Mouse (Mus musculus) midbrain, embryonic 13.5 days (tissue): ENCODE data around the gene Rgs3. TPM values are rescaled to one million over a fixed set of nuclear protein-coding genes. Genes with fewer than 3 reads are reported as not detected.

Source experiments
- ATAC-seq: fragments of 200-750 bp; cut with Nextera tagmentation; 2 replicates; pipeline ENCODE4 v1.8.0; 2017; ENCODE audit warnings: mild to moderate bottlenecking, moderate TSS enrichment, moderate library complexity
- H3K27ac ChIP-seq: fragments of 300-500 bp; sonication (generic); 2 replicates; pipeline ENCODE4 v1.5.1; 2015; ENCODE audit warnings: inconsistent platforms, mild to moderate bottlenecking, moderate library complexity
- H3K27me3 ChIP-seq: fragments of 300-500 bp; sonication (generic); 2 replicates; pipeline ENCODE4 v1.6.1; 2015; ENCODE audit warnings: mild to moderate bottlenecking, inconsistent platforms
- H3K36me3 ChIP-seq: fragments of 300-500 bp; sonication (generic); 2 replicates; pipeline ENCODE4 v1.6.1; 2015; ENCODE audit warnings: mild to moderate bottlenecking, inconsistent platforms
- H3K4me1 ChIP-seq: fragments of 300-500 bp; sonication (generic); replicated peaks from 2 replicates; pipeline ENCODE4 v1.6.1; 2015; ENCODE audit warnings: inconsistent platforms
- H3K4me2 ChIP-seq: fragments of 300-500 bp; sonication (generic); replicated peaks from 2 replicates; pipeline ENCODE4 v1.6.1; 2015; ENCODE audit warnings: moderate library complexity, mild to moderate bottlenecking, inconsistent platforms
- H3K4me3 ChIP-seq: fragments of 300-500 bp; sonication (generic); replicated peaks from 2 replicates; pipeline ENCODE4 v1.5.1; 2015; ENCODE audit warnings: mild to moderate bottlenecking, inconsistent platforms
- H3K9ac ChIP-seq: fragments of 300-500 bp; sonication (generic); replicated peaks from 2 replicates; pipeline ENCODE4 v1.6.1; 2015; ENCODE audit warnings: mild to moderate bottlenecking, inconsistent platforms
- H3K9me3 ChIP-seq: fragments of 300-500 bp; sonication (generic); 2 replicates; pipeline ENCODE4 v1.6.1; 2016; ENCODE audit warnings: mild to moderate bottlenecking, inconsistent platforms
- WGBS: fragments of 180-500 bp; shearing (Covaris S2); methylation state at CpG from one replicate; pipeline ENCODE4 v1.1.7; 2015; 5-methylcytosine and 5-hydroxymethylcytosine counted together
- polyA plus RNA-seq: library from polyadenylated mRNA; unstranded; fragments of >200 nt; fragmentation: Nextera tagmentation; extraction: Ambion mirVana; gene quantifications from 2 replicates; pipeline ENCODE4 v1.2.1, GENCODE M21; 2015

Rgs3 gene
- polyA plus RNA-seq, 1 experiment from 2014 or later, result 70.0 TPM

DNA sequence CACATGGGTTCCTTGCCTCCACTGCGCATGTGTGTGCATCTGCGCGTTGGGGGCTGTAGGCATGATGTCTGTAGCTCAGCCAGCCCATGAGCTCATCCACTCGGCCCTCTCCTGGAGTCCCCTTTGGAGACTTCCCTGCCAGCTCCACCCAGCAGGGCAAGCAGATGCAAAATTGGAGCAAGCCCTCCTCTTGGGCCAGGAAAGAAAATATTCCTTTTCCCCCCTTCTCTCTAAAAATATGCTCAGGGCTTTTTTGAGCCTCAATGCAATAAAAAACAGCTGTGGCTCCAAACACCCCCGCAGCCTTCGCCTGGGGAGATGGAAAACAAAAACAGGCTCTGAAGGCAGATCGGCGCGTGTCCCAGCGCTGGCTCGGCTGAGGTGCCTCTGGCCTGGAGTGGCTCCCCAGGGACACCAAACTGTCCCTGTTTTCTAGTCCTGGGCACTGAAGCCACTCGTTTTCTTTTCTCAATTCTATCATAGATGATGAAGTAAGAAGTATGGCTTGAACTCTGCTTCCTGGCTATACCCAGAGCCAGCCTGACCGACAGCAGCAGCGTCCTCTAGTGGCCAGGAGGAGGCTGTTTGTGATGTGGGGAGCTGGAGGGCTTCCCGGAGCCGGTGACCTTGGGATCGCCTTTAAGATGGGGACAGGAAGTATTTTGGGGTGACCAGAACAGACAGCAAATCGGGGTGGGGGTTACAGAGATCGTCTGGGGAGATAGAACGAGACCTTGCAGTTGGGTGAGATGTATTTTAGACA, 168.1 kb downstream of the Rgs3 start:
- H3K4me1 ChIP-seq, result 0 out of 2 replicates have a peak, but pooled peaks cover 2% of the 10 kb centered on the region
- no peak overlapping the region; the same call in 1 of the 2 replicates for H3K27ac ChIP-seq
- WGBS, result 83% methylated on average over 20 of the region's 20 CpGs
- H3K36me3 ChIP-seq, result no peaks in the 10 kb centered on the region
- H3K4me3 ChIP-seq, result no peak overlapping the region
- no peaks in the 10 kb centered on the region for H3K27me3 ChIP-seq
- H3K4me2 ChIP-seq, result no peak overlapping the region
- no peak overlapping the region for H3K9ac ChIP-seq
- no peaks in the 10 kb centered on the region; the same call in 1 of the 2 replicates for H3K9me3 ChIP-seq
- ATAC-seq, result 0 out of 2 replicates have a peak, but pooled peaks have one; percentile 43

DNA sequence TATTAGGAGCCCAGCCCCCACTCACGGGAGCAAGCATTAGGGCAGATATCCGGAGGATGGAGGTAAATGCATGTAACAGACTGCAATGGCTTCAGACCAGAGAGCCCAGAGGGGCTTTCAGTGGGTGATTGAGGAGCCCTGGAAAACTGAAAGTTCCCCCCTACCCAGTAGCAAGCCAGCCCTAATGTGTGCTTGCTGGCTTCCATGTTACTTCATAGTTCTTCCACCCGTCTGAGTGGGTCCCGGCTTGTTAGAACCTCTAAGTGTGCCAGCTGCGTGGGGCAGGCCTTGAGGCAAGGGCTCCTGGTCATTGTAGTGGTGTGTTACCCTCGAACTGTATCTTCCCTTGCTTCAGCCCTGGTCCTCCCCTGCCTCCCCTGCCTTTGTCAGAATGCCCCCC, 168.8 kb downstream of the Rgs3 start:
- Histone ChIP-seq H3K27ac (no peak overlapping the region), H3K36me3 (no peaks in the 10 kb centered on the region), H3K27me3 (no peaks in the 10 kb centered on the region), H3K4me1 (0 out of 2 replicates have a peak, but pooled peaks cover 6% of the 10 kb centered on the region), H3K4me3 (no peak overlapping the region), H3K9ac (no peak overlapping the region), H3K9me3 (no peaks in the 10 kb centered on the region; the same call in 1 of the 2 replicates), H3K4me2 (no peak overlapping the region)
- no peak for ATAC-seq
- 83% methylated on average over 6 of the region's 6 CpGs for WGBS

DNA sequence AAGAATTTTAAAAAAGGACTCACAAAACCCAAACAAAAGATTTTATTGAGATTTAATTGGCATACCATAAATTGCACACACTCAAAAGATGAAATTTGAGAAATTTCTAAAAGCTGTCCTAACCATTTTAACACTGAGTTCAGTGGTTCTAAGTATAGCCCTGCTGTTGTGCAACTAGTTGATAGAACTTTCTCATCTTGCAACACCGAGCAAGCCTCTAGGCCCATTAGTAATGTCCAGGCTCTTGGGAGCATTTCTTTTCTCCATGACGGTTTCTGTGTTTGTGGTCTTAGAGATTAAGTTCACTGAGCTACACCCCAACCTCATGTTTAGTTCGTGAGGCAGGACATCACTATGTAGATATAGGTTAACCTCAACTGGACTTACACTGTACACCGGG, 169.5 kb downstream of the Rgs3 start:
- Histone ChIP-seq H3K36me3 (no peaks in the 10 kb centered on the region), H3K9me3 (no peaks in the 10 kb centered on the region; the same call in 1 of the 2 replicates), H3K4me3 (no peak overlapping the region), H3K4me1 (0 out of 2 replicates have a peak, but pooled peaks cover 6% of the 10 kb centered on the region), H3K27ac (no peak overlapping the region), H3K4me2 (no peak overlapping the region), H3K9ac (no peak overlapping the region), H3K27me3 (no peaks in the 10 kb centered on the region)
- WGBS, result 87% methylated on average over 4 of the region's 4 CpGs
- no peak for ATAC-seq

DNA sequence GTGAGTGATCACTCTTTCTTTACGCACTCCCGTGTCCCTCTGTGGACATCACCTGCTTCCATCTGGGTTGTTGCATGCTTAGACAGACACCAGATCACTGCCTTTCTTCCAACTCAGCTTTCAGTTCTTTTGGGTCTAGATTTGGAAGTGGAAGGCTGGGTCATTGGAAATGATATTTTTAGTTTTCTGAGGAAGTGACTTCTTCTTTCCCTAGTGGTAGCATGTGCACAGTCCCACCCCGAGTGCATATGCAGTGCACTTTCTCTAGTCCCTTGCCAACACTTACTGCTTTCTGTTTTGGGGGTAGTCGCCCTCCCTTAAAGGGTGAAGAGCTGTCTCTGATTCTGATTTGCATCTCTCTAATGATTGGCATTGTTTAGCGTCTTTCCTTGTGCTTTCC, 170.3 kb downstream of the Rgs3 start:
- H3K4me3 ChIP-seq, result no peak overlapping the region
- 88% methylated on average over 5 of the region's 5 CpGs for WGBS

DNA sequence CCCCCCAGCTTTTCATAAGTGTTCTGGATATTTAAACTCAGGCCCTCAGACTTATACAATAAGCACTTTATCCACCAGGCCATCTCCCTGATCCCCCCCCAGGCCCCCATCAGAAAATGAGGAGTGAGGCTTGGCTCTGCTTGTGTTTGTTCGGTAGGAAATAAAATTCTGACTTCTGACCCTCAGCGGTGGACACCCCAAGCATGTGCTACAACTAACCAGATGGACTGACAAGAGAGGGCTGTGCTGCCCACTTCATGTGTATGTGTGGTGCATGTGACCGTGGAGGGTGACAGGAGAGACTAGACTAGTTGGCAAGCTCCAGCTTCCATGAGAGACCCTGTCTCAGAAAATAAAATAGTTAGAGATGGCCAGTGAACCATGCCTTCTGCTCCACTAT, 171.2 kb downstream of the Rgs3 start:
- H3K27me3 ChIP-seq, result no peaks in the 10 kb centered on the region
- H3K36me3 ChIP-seq, result no peaks in the 10 kb centered on the region
- 85% methylated on average over 3 of the region's 3 CpGs for WGBS
- no peak for ATAC-seq
- H3K4me3 ChIP-seq, result no peak overlapping the region
- peaks cover 11% of the 10 kb centered on the region; the same call in 1 of the 2 replicates for H3K4me1 ChIP-seq
- H3K27ac ChIP-seq, result no peak overlapping the region
- no peak overlapping the region for H3K4me2 ChIP-seq
- no peak overlapping the region for H3K9ac ChIP-seq
- no peaks in the 10 kb centered on the region for H3K9me3 ChIP-seq

More for the DNA sequence above, 170.3 kb downstream of the Rgs3 start:
- H3K4me2 ChIP-seq, result no peak overlapping the region
- H3K9me3 ChIP-seq, result no peaks in the 10 kb centered on the region; the same call in 1 of the 2 replicates
- H3K4me1 ChIP-seq, result 0 out of 2 replicates have a peak, but pooled peaks cover 6% of the 10 kb centered on the region
- H3K36me3 ChIP-seq, result no peaks in the 10 kb centered on the region
- no peaks in the 10 kb centered on the region for H3K27me3 ChIP-seq
- ATAC-seq, result no peak
- no peak overlapping the region for H3K9ac ChIP-seq
- no peak overlapping the region for H3K27ac ChIP-seq

DNA sequence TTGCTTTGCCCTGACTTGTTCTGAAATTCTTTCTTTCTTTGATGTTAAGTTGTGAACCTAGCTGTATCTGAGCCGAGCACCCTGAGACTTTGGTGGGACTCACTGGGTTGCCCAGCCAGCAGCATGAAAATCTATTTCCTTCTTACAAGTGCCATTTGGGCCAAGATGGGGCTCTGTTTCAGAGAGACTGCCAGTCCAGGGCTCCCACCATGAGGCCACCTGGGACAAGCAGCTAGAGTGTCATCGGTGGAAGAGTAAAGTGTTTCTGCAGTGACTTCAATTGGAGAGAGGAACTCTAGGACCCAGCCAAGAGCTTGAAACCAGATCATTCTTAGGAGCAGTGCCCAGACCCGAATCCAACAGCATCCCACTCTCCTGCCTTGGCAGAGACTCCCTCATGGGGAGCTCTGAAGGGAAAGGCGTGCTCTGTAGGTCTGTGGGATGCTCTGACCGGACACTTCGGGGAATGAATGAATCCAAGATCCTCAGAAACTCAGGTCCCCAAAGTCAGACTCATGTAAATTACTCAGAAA, 171.9 kb downstream of the Rgs3 start:
- Histone ChIP-seq H3K36me3 (no peaks in the 10 kb centered on the region), H3K4me2 (no peak overlapping the region), H3K27me3 (no peaks in the 10 kb centered on the region), H3K9ac (no peak overlapping the region), H3K4me3 (no peak overlapping the region), H3K9me3 (no peaks in the 10 kb centered on the region), H3K27ac (no peak overlapping the region), H3K4me1 (peaks cover 18% of the 10 kb centered on the region)
- ATAC-seq, result no peak
- 89% methylated on average over 6 of the region's 6 CpGs for WGBS

DNA sequence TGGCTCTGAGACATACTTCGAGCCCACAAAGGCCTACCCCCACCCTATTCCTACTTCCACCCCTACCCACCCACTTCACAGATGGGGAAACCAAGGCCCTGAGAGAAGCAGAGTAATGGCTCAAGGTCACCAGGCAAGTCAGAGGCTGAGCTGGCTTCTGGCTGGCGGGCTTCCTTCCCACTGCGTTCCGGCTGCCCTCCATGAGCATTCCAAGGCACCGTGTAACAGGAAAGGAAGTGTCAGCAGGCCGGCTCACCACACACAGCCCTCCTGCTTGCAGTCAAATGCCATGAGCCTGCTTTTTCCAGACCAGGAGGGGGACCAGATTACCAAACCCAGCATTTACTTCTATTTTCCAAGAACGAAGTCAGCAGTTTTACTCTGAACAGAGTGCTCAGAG, 172.4 kb downstream of the Rgs3 start:
- Histone ChIP-seq H3K27ac (no peak overlapping the region), H3K9me3 (no peaks in the 10 kb centered on the region), H3K4me2 (no peak overlapping the region), H3K9ac (no peak overlapping the region), H3K27me3 (no peaks in the 10 kb centered on the region), H3K36me3 (no peaks in the 10 kb centered on the region), H3K4me1 (peaks cover 18% of the 10 kb centered on the region), H3K4me3 (no peak overlapping the region)
- ATAC-seq, result no peak
- 85% methylated on average over 7 of the region's 7 CpGs for WGBS

DNA sequence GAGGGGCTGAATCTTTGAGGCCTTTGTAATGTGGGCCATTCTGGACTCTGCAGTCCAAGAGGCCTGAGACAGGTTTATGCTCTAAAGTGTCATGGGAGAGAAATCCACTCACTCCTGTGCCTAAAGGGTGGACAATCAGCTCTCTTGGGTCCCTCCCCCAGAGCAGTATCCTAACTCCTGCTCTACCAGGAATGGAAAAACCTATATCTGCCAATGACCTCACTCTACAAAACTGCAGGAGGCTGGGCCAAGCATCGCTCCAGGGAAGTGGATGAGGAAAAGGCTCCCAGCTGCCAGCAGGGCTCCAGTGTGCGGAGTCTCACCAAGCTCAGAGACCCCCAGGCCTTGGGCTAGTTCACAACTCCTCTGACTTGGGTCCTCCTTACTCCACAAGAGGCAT, 173.2 kb downstream of the Rgs3 start:
- H3K27me3 ChIP-seq, result no peaks in the 10 kb centered on the region

DNA sequence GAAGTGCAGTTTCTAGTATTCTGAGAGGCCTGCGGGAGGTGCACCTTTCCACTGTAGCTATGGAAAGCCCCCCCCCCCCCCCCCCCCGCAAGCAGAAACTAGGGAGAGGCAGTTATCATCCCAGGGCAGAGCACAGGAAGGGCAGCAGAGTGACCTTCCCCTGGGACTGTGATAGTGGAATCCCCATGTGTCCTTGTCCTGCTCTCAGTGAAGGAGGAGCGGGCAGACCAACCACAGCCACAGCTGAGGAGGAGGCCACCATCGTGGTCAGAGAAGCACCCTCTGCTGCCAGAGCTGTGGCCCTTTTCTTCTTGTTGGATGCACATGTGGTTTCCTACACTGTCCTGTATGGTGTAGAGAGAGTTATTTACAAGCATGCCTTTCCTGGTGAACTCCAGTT, 174.3 kb downstream of the Rgs3 start:
- 93% methylated on average over 3 of the region's 4 CpGs for WGBS
- peaks cover 16% of the 10 kb centered on the region for H3K4me1 ChIP-seq
- no peak for ATAC-seq
- no peak overlapping the region for H3K4me2 ChIP-seq
- H3K9ac ChIP-seq, result no peak overlapping the region
- no peaks in the 10 kb centered on the region for H3K27me3 ChIP-seq
- H3K27ac ChIP-seq, result no peak overlapping the region
- no peaks in the 10 kb centered on the region for H3K9me3 ChIP-seq
- H3K36me3 ChIP-seq, result no peaks in the 10 kb centered on the region
- no peak overlapping the region for H3K4me3 ChIP-seq

More for the DNA sequence above, 173.2 kb downstream of the Rgs3 start:
- H3K36me3 ChIP-seq, result no peaks in the 10 kb centered on the region
- H3K27ac ChIP-seq, result no peak overlapping the region
- WGBS, result 64% methylated on average over 2 of the region's 2 CpGs
- no peak overlapping the region for H3K9ac ChIP-seq
- no peak overlapping the region for H3K4me3 ChIP-seq
- no peak for ATAC-seq
- peaks cover 16% of the 10 kb centered on the region for H3K4me1 ChIP-seq
- no peaks in the 10 kb centered on the region for H3K9me3 ChIP-seq
- no peak overlapping the region for H3K4me2 ChIP-seq

DNA sequence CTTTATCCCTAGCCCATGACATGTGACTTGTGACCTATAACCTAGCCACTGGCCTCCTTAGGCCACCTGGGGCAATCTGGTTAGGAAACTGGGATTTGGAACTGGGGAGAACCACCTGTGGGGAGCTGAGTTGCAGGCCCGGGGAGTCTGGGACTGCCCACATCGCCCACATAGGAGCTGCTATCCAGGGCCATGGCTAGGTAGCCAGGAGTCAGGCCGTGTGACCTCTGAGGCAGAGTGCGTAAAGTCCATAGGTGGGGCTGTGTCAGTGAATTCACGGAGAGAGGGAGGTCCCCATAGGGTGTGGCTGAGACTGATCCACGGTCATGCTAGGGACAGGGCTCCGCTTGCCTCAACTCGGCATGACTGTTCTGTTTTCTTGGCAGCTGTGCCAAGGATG, 175.6 kb downstream of the Rgs3 start:
- no peak overlapping the region for H3K27ac ChIP-seq
- 76% methylated on average over 8 of the region's 8 CpGs for WGBS
- no peak for ATAC-seq

DNA sequence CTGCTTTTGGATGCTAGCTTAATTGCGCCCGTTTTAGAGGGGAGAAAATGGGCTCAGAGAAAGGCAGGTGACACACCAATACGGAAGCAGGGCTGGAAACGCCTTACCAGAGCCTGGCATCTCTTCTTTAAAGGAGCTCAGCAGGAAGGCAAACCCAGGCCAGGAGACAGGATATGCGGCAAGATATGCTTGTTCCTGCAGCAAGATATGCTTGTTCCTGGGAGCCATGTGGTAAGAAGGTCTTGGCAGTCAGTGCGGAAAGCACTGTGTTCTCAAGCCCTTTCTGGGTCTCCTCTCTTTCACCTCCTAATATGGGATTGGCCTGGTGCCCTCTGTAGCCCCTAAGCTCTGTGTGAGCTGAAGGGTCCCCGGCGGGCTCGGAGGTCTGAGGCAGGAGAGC, 176.2 kb downstream of the Rgs3 start:
- Histone ChIP-seq H3K4me2 (no peak overlapping the region), H3K27ac (no peak overlapping the region), H3K4me3 (no peak overlapping the region), H3K27me3 (no peaks in the 10 kb centered on the region), H3K4me1 (peaks cover 17% of the 10 kb centered on the region), H3K9ac (no peak overlapping the region), H3K36me3 (no peaks in the 10 kb centered on the region), H3K9me3 (no peaks in the 10 kb centered on the region)
- 64% methylated on average over 9 of the region's 9 CpGs for WGBS
- ATAC-seq, result no peak

More for the DNA sequence above, 175.6 kb downstream of the Rgs3 start:
- Histone ChIP-seq H3K4me3 (no peak overlapping the region), H3K36me3 (no peaks in the 10 kb centered on the region), H3K4me2 (no peak overlapping the region), H3K9me3 (no peaks in the 10 kb centered on the region), H3K27me3 (no peaks in the 10 kb centered on the region), H3K9ac (no peak overlapping the region), H3K4me1 (peaks cover 16% of the 10 kb centered on the region)

DNA sequence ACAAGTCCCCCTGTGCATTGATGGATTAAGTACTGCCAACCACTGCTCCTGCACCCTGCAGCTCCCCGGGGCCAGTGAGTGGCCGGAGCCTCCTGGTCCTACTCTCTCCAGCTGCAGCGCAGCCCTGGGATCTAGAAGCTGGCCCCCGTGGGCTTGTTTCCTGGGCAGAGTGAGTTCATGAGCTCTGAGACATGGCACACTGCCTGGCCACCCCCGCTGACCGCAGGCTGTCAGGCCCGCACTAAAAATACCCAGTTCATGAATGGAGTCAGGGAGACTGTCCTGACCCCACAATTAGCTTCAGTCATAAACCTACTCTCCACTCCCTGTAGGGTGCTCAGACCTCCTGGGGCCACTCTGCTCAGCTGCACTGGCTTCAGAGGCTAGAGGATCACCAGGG, 176.8 kb downstream of the Rgs3 start:
- no peaks in the 10 kb centered on the region for H3K36me3 ChIP-seq
- H3K4me3 ChIP-seq, result no peak overlapping the region
- no peak for ATAC-seq
- no peaks in the 10 kb centered on the region for H3K27me3 ChIP-seq
- H3K27ac ChIP-seq, result no peak overlapping the region
- no peaks in the 10 kb centered on the region for H3K9me3 ChIP-seq
- 63% methylated on average over 7 of the region's 7 CpGs for WGBS
- H3K4me1 ChIP-seq, result peaks cover 21% of the 10 kb centered on the region
- no peak overlapping the region for H3K9ac ChIP-seq
- no peak overlapping the region for H3K4me2 ChIP-seq
